Mouse (Mus musculus) v-Abl transformed pro-B cells (cell line): Measurements from ENCODE around the gene Cst11.

Source experiments
- in situ Hi-C, 2 experiments: fragments of 400-800 bp; cut with MboI; formaldehyde crosslinking; loops; one replicate each; pipeline ENCODE4 v1.15.1; 2025; ENCODE audit not compliant: unreplicated experiment in 2 of 2

The Cst11 gene

GRCm38 (mm10) chr2:148771397-148771796, at the start of gene Cst11:
Gene Cst11 (minus strand): TSS chr2:148771497.
- in situ Hi-C loops, result loop anchor here in 1 of 2 experiments (25.0 kb wide), 2 partner anchors 1366 to 1384 kb away; partner anchors contain the start of gene Zfp120

- in situ Hi-C loops, result no loop called here
These were observed 48.6 kb upstream of the Cst11 start, which contains the start of gene Cst13 for GRCm38 (mm10) chr2:148819909-148820308. Gene Cst13 (plus strand): TSS chr2:148820081.

GRCm38 (mm10) chr2:148806696-148807095, 35.4 kb upstream of the Cst11 start:
- in situ Hi-C loops, result no loop called here

GRCm38 (mm10) chr2:148801491-148801921, 30.2 kb upstream of the Cst11 start:
- in situ Hi-C loops, result no loop called here

GRCm38 (mm10) chr2:148798485-148798884, 27.2 kb upstream of the Cst11 start, which contains the start of gene Cst8:
Gene Cst8 (plus strand): TSS chr2:148798785.
- in situ Hi-C loops, result no loop called here

GRCm38 (mm10) chr2:148789142-148789541, 17.8 kb upstream of the Cst11 start, which contains the start of gene Cst12:
Gene Cst12 (plus strand): TSS chr2:148789361.
- in situ Hi-C loops, result no loop called here

- in situ Hi-C loops, result no loop called here
These were observed 10.4 kb upstream of the Cst11 start, which contains the start of gene 8030411F24Rik for GRCm38 (mm10) chr2:148781709-148782108. Gene 8030411F24Rik (plus strand): TSS chr2:148782009.

GRCm38 (mm10) chr2:148763648-148764388, 7.5 kb downstream of the Cst11 start:
- in situ Hi-C loops, result loop anchor here in 1 of 2 experiments (25.0 kb wide), 2 partner anchors 1373 to 1377 kb away; partner anchors contain the start of gene Zfp120

GRCm38 (mm10) chr2:148754310-148754846, 16.9 kb downstream of the Cst11 start:
- in situ Hi-C loops, result loop anchor here (5.0 to 25.0 kb wide), 6 partner anchors 98 to 1383 kb away; partner anchors contain the start of gene Zfp120 (in 1 of the 2)

- in situ Hi-C loops, result loop anchor here (5.0 to 25.0 kb wide), 6 partner anchors 100 to 1385 kb away; partner anchors contain the start of gene Zfp120 (in 1 of the 2)
These were observed 19.1 kb downstream of the Cst11 start for GRCm38 (mm10) chr2:148751893-148752813.

GRCm38 (mm10) chr2:148750058-148750457, 21.2 kb downstream of the Cst11 start, which contains the start of gene Cstl1:
Gene Cstl1 (plus strand): TSS chr2:148750358.
- in situ Hi-C loops, result loop anchor here (5.0 to 25.0 kb wide), 6 partner anchors 102 to 1387 kb away; partner anchors contain the start of gene Zfp120 (in 1 of the 2)

GRCm38 (mm10) chr2:148743846-148744407, 27.4 kb downstream of the Cst11 start:
- in situ Hi-C loops, result no loop called here

- in situ Hi-C loops, result no loop called here
These were observed 28.3 kb downstream of the Cst11 start for GRCm38 (mm10) chr2:148743001-148743400.

- in situ Hi-C loops, result no loop called here
These were observed 38.8 kb downstream of the Cst11 start, which contains the start of gene Napb for GRCm38 (mm10) chr2:148732327-148733000. Gene Napb (minus strand): TSS chr2:148732467.

GRCm38 (mm10) chr2:148731614-148732326, 39.5 kb downstream of the Cst11 start:
- in situ Hi-C loops, result no loop called here

GRCm38 (mm10) chr2:148719271-148719995, 51.9 kb downstream of the Cst11 start:
- in situ Hi-C loops, result loop anchor here in 1 of 2 experiments (25.0 kb wide), 1 partner anchor 907 kb away; no protein-coding TSS in a partner anchor
